Mouse (Mus musculus) heart, adult 9 months (tissue): Measurements from ENCODE around the gene Extl2.
A peak's percentile ranks its signal among the peaks of the same experiment; 100 is the strongest.

Experiments used
- DNase-seq, 2 experiments: peaks; one replicate each; pipeline ENCODE4 v3.0.0; 2022; ENCODE audit warnings: low spot score in 2 of 2

Gene Extl2

DNA sequence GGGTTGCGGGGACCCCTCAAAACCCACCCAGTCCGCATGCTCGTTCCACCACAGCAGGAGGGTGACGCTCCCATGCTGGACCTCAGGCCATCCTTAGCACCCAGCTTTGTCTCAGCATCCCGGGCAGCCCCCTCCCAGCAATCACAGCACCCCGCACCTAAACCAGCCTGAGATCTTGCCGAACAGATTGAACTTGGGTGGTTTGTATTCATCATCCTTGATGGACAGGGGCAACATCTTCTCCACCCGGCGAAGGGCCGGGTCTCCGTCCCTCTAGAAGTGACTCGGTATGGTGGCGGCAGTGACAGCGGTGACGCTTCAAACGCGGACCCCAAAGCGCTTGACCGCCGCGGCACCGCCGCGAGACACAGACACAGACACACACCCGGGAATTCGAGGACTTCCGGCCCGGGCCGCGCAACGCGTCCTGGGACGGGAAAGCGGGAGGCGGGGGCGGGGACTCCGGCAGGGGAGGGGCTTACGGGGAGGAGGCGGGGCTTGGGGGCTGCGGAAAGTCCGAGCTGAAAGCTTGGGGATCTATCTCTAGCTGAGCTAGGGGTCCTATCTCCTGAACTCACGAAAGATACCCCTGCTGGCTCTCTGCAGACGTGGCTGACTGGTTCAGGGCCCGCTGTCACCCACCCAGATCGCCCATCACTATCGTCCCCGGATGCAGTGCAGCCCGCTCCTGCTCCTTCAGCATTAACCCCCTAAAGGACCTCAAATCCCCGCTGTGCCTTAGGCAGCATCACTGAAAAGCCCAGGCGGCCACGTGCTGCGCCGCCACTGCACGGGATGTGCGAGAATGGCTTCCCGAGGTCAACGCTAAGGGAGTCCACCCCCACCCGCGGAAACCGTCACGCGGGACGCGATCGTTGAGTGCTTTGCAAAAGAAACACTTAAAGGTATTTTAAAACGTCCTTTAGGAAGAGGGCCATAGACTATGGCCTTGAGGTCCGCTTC lies at the start of gene Extl2, which contains the start of gene Slc30a7:
TSS of gene Extl2 (plus strand) at position 485 of the 963 bp plus-strand sequence.
TSS of gene Slc30a7 (minus strand) at position 429 of the 963 bp plus-strand sequence.
- peak; percentile 77 to 81 for DNase-seq

DNA sequence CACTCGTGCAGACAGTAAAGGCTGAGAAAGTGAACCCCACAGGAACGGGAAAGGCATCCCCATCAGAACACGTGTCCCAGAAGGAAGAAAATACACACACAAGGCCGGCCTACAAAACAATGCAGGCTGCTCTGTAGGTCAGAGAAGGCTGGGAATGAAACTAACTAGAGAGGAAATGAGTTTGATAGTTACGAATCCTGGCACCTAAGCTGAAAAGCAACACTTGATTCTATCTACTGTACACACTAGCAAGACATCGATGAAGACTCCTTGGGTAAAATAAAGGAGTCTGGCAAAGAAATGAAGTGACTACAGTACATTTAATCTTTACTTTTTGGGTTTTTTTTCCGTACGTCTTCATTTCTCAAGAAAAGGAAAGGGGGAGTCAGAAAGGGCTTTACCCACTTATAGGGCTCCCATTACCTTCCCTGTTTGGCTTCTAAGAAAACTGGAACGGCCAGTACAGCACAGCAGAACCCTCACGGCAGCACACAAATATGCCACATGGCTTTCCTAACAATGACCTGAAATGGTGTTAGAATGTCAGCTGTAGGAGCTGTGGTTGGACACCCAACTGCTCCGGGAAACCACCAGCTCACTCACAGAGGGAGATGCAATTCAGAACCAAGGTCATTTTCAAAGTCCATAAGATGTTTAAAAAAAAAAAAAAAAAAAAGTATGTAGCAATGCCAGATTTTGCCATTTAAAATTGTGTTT lies 45.8 kb upstream of the Extl2 start:
- DNase-seq = no peak

DNA sequence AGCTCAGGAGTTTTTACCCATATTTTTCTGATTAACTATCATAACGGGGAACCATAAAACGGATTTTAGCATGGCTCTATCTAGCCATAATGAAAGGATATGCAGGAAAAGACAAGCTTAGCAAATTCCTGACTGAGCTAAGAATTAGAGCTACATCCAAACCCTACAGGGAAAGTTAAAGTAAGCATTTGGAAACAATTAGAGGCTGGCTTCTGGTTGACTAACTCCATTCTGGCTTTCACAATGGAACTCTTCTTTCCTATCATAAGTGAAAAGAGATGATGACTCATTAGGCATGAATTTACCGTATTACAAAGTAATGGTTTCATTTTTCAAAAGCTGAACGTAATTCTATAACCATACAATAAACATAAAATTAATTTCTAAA lies 45.2 kb upstream of the Extl2 start:
- no peak for DNase-seq

DNA sequence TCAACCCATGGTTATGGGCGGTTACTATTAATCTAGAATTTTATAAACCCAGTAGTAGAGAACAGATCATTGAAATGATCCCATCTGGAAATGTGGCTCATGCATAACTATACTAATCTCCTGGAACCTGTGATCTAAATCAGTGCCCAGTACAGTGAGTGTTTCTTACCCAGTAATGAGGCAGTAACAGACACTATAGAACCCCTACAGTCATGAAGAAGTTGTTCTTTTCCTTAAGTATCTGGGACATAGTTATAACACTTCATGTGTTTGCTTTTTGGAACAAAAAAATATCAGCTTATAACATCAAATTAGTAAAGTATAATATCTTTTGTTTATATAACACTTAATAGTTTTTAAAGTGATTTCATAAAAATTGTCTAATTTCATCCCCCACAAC lies 43.7 kb upstream of the Extl2 start:
- DNase-seq = no peak

DNA sequence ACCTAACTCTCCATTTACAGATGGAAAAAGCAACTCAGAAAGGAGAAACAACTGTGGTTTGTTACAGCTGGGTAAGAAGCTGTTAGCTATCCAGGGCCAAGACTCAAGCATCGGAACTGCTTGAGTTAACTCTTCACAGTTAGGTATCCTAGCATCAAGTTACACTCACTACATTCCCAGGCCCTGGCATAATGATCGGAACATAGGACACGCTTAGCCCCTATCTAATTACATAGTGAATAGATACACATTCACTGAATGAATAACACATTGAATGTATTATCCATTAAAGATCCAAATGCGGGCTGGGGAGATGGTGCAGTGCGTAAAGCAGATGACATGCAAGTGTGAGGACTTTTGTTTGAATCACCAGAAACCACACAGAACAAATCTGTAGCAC lies 43.2 kb upstream of the Extl2 start:
- DNase-seq = no peak

DNA sequence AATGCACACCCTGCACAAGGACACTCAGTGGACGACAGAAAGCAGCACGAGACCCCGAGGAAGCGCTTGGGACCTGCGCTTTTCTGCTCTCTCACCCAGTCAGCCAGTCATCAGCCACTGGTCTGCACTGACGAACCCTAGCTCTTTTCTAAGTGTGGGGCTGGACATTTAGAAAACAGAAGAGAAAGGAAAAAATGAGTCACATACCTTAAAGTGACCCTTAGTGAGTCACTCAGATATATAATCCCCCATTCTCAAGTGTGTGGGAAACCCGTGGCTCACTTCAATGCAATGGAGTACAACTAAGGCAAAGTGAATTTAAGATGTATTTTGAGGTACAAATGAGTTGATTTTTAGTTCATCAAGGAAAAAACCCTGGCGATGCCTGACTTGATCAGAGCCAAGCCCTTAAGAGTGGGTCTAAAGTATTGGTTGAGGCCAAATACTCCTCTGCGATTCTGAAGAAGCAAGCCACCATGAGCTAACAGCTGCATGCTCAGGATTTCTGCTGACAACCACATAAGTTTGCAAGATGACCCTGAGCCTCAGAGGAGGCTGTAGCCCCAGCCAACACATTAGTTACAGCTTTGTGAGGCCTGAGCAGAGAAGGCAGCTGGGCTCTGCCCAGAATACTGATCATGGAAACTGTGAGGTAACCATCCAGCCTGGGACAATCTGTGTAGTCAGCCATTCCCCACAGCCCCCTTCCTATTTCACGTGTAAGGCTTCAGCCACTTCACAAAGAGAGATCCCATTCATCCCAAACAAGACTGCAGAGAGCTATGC lies 38.3 kb upstream of the Extl2 start:
- no peak for DNase-seq

DNA sequence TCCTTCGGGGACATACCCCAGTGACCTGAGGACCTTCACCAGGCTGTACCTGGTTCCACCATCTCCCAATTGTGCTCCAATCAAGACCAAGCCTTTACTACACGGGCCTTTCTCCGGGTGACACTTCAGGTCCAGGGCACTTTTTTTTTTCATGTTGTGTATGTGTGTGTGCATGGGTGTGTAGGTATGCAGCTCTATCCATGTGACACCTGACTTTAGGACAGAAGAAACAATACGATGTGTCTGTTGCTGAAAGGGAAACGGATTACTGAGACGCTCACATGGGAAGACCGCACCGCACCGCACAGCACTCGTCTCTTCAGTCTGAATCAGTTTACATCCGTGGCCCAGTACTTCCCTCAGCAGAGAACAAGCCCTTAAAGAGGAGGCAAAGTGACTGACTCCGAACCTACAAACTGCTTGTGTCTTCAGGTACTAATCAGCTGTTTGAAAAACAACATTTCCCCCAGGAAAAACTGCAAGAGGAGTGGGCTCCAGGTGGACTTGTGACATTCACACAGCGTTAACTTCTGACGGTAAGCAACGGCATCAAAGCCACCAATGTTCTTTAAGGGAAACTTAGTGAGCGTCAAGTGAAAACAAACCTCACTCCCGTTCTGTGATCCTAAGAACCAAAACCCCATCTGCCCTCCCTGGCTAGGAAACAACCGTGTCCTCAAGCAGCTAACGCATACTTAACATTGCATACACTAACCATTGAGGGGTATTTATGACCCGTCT lies 36.0 kb upstream of the Extl2 start:
- DNase-seq = no peak

DNA sequence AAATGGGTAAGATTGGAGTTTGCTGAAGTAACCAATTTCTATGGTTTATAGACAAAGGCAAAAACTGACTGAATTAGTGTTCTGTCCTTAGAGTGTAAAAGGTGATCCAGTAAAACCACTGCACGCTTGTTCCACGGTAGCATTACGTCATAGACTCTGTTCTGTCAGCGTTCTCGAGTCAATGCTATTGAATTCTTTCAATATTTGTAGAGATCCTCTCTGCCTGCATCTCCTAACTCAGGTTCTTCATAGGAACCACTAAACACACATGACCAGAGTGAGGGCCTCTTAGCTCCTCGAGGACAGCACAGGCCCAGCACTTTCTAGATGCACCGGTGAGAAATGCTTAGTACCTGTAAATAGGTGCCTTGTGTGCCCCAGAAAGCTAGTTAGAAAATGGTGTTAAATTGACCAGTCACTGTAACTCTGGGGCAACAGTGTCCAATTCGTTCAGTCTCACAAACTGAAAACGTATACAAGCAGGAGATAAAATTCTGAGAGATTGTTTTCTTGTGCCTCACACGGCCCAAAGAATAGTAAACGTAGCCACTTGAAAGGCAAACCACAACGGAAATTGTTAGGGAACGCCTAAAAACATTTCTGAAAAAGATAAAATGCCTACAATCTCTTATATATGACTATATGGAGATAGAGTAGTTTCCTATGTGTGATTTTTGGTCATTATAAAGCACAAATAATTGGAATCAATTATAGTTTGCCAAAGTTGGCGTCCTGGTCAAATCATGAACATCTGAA lies 35.2 kb upstream of the Extl2 start:
- DNase-seq = no peak

DNA sequence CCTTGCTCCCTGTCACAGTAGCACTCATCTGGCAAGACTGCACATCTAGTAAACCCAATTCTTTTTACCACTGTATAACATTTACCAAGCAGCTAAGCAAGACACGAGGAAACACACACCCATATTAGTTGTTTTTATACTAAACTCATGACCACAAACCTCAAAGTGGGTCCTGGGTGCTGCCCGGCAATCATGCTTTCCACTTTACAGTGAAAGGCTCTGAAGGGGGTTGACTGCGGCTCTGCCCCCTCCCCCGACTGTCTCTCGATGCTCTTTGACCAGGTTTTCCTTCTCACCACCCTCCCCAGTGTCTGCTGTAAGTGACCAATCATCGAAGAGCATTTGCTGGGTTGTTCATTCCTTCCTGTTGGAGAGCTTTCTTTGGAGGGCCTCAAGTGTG lies 33.0 kb upstream of the Extl2 start:
- no peak for DNase-seq

DNA sequence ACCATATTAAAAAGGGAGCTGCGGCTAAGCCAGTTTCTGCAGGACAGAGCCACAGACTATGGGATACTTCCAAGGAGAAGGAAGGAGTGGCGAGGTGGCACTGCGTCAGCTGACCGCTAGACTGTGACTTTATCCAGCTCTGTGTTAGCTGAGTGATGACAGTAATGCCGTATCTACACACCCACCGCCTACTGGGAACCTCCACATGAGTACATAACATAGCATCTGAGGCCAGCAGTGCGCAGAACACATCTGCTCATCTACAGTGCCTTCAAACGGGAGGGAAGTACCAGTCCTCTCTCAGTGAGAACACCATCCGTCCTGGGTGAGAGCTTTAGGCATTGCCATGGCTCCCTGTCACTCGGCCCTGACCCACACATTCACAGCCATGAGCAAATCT lies 32.3 kb upstream of the Extl2 start:
- DNase-seq = no peak

DNA sequence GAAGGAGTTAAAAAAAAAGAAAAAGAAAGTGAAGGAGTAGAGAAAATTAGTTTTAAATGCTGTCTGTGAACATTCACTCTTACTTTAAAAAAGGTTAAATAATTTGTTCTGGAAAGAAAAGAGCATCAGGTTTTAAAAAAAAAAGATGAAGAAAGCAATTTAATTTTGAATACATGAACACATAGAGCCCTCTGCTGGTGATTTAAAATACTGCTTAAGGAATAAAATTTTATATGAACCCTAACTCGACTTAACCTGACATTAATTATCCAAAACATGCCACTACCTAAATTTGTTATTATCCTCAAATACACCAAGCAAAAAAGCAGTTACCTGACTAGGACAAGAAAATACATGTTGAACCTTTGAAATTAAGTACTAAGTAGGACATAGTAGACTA lies 28.3 kb upstream of the Extl2 start:
- DNase-seq = no peak

DNA sequence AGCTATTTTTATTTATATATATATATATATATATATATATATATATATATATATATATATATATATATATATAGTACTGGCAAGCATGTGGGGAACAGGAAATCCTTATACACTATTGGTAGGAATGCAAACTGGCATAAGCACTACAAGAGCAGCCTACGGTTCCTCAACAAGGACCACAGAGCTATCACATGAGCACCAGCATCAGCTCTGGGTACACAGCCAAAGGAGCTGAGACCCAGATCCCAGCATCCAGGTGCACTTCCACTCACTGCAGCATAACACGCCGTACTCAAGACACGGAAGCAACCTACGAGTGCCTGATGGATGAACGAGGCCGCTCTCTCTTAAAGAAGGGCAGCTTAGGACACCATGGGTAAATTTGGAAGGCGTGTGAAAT lies 24.0 kb upstream of the Extl2 start:
- DNase-seq = no peak

DNA sequence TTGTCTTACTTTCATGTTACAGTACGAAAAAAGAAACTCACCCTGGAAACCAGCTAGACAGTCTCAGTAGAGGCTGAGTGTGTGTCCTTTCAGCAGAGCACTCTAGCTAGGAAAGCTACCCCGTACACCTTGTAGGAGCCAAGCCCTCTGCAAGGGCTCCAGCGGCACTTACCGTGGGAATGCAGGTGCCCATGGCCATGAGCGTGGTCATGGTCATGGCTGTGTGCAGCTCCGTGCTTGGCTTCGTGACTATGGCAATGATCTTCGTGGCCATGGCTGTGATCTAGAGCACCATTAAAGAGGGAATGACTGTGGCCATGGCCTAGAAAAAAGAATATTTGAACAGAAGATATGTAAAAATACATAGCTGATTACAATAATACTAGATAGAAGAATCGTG lies 22.6 kb upstream of the Extl2 start:
- no peak for DNase-seq

DNA sequence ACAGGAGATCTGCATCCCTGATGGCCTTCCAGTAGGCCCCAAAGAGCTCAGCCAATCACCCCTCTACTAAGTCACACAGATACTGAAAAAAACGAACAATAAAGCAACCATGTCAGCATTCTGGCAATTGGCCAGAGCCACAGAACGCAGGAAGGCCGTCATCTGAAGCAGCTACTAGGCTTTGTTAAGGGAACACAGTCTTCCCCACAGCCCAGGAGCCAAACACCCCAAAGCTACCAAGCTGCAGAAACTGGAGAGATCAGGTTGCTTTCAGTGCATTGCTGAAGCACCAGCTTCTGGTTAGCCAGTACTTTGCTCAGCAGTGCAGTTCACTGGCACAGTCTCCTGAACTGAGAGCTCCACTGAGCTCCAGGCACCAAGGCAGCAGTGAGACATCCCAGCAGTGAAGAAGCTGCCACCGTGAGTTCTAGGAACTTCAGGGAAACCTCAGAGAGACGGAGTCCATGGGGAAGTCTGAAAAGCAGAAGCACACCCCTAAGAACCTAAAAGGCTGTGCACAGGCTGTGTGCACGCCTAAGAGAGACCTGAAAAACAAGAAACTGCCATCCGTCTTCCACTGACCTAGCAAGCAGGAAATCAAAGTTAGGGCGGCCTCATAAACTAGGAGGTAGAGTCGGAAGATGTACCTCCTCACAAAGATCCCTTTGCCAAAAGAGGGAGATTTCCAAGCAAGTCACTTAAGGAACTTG lies 21.9 kb upstream of the Extl2 start:
- DNase-seq = no peak

DNA sequence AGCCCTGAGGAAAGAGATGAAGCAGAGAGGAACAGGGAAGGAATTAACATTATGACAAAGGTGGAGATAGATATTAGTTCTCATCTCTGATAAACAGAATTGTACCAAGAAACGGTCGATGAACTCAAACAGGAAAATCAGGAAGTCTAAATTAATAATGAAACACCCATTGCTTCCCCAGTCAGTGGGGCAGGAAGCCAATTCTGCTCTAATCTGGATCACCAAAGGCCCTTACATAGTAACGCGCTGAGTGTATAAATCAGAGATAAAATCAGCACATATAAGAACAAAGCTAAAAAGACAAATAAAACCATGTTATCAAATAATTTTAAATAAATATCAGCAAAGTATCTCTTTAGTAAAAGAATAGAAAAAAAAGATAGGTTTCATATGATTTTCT lies 15.2 kb upstream of the Extl2 start:
- peak in 1 of 2 experiments; percentile 10 for DNase-seq

DNA sequence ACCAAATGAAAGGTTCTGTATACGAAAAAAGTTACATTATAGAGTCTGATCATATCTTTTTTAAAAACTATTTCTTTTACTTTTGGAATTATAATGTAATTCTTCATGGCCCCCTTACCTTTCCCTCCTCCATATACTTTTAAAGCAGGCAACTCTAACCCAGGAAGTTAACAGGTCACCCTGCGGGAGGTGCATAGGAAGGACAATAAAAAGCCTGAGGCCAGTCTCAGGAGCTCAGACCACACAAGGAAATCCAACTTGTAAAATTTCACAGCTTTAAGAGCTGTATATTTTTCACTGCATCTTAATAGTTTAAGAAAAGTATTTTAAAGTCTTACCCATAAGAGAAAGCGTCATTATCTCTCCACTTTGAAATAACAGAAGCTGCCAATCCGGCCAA lies 14.7 kb upstream of the Extl2 start:
- DNase-seq = no peak

DNA sequence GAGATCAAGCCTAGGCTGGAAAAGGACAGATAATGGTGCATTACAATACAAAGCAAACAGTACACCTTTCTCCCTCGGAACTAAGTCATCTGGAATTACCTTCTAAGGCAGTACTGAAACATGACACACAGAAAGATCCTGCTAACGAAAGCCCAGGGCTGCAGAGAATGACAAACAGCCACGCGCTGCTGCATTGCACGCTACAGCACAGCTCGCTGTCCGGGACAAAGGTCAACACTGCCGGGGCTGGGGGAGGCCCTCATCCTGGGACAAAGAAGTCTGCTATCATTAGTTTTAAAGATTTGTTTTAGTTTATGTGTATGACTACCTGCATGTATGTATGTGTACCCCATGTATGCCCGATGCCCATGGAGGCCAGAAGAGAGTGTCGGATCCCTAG lies 14.2 kb upstream of the Extl2 start:
- DNase-seq = no peak

DNA sequence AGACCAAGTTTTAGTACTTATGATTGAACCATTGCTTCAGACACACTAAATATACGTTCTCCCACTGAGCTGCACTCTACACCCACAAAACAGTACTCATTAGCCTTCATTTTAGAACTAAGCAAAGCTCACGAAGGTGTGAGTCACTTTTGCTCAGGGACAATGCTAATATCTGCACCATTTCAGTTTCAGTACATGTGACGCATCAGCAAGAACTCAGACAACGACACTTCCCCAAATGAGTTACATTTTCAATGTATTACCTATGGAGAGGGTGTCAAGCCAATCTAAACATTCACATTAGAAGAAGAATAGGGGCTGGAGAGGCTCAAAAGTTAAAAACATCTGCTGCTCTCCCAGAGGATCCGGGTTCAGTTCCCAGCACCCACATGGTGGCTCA lies 10.3 kb upstream of the Extl2 start:
- no peak for DNase-seq

DNA sequence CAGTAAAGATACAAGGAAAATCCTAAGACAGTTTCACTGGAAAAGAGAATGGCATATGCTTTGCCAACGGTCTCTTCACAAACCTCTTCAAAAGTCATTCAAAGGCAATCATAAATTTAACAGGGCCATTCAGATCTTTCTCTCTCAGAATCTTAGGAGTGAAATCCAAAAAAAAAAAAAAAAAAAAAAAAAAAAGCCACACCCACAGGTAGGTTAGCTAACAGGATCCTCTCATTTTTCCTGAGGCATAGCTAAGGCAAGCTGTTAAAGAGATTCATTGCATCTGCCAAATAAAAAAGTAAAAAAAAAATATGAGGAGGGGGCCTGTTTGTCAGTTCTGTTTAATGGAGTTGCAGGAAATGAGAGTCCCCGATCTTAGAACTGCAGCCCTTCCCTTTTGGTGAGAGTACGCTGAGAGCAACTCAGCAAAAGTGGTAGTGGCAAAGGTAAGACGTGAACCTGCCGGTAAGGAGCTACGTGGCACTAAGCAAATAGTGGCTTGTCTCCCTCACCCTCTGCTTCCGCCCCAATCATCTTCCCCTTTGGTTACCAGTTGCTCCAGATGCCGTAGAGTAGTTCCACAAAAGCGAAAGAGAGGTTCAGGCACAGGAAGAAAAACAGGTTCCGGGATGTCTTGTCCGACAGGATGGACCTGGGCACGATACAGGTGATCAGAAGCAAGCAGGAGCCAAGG lies 831 bp upstream of the Extl2 start:
- no peak for DNase-seq
